In the genomic region with DNA sequence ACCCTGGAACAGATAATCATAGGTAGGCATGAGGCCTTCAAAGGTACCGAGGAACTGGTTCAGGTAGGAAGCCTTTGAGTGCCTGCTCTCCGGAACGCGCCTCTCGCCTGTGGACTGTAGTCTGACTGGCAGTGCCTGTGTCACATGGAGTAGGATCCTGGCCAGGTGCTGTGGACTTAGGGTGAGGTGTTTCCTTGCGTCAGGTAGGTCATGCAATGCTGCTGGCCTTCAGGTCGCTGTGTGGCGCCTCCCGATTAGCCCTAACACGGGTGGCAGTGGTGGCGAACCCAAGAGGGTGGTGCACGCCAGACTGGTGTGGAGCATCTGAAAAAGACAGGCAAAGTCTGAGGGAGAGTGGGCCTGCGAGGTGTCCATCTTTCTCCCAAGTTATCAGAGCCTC, we compare ENCODE assay signal across 21 mouse cellular contexts. TPM values are rescaled to one million over a fixed set of nuclear protein-coding genes. Genes with fewer than 3 reads are reported as not detected.
A peak's percentile ranks its signal among the peaks of the same experiment; 100 is the strongest.
DNase-seq lines count a peak whose midpoint lies in the region; ATAC-seq and TF ChIP-seq lines count a peak whose summit lies in the region.
"Had no signal": no experiment of that assay in that cellular context is flagged by ENCODE, and none has a peak within 500 bp of the region (broad histone marks: within the 10 kb centered on the region; RNA-seq: fewer than 3 reads in every experiment).

No protein-coding gene starts in this region.

- no peak overlapping the region for H3K4me2 ChIP-seq in heart, embryonic 12.5 days
- H3K4me2 ChIP-seq in midbrain, postnatal 0 days (ENCODE audit: low read depth, low read length, poor library complexity, severe bottlenecking), result 0 out of 2 replicates have a peak overlapping the region, but pooled peaks have one; percentile 78
- H3K4me2 ChIP-seq in hindbrain, embryonic 15.5 days, result peak overlapping the region; percentile 81
- peak overlapping the region; percentile 79 for H3K4me2 ChIP-seq in neural tube, embryonic 15.5 days
- no peak overlapping the region for H3K4me2 ChIP-seq in liver, embryonic 11.5 days
- H3K4me2 ChIP-seq: embryonic facial prominence, embryonic 12.5 days; forebrain, embryonic 15.5 days; heart, embryonic 11.5 days had no signal

- H3K9me3 ChIP-seq in heart, embryonic 10.5 days, result no peaks in the 10 kb centered on the region
- H3K9me3 ChIP-seq in heart, embryonic 12.5 days (replicated peaks), result no peaks in the 10 kb centered on the region
- no peaks in the 10 kb centered on the region for H3K9me3 ChIP-seq in midbrain, postnatal 0 days (ENCODE audit: low read length)
- no peaks in the 10 kb centered on the region for H3K9me3 ChIP-seq in midbrain, embryonic 10.5 days (replicated peaks)
- no peaks in the 10 kb centered on the region for H3K9me3 ChIP-seq in hindbrain, embryonic 15.5 days
- H3K9me3 ChIP-seq in neural tube, embryonic 15.5 days (replicated peaks), result no peaks in the 10 kb centered on the region
- H3K9me3 ChIP-seq in liver, embryonic 11.5 days (ENCODE audit: control insufficient read depth, low read length), result no peaks in the 10 kb centered on the region
- H3K9me3 ChIP-seq: embryonic facial prominence, embryonic 12.5 days; forebrain, embryonic 15.5 days; limb, embryonic 10.5 days had no signal

- H3K36me3 ChIP-seq in heart, embryonic 10.5 days, result no peaks in the 10 kb centered on the region
- H3K36me3 ChIP-seq in heart, embryonic 12.5 days, result no peaks in the 10 kb centered on the region
- 0 out of 2 replicates have a peak, but pooled peaks cover 3% of the 10 kb centered on the region for H3K36me3 ChIP-seq in midbrain, postnatal 0 days (ENCODE audit: insufficient read depth, low read length)
- H3K36me3 ChIP-seq in midbrain, embryonic 10.5 days, result peaks cover 5% of the 10 kb centered on the region; the same call in 1 of the 2 replicates
- no peaks in the 10 kb centered on the region for H3K36me3 ChIP-seq in hindbrain, embryonic 15.5 days
- H3K36me3 ChIP-seq in neural tube, embryonic 15.5 days, result 0 out of 2 replicates have a peak, but pooled peaks cover 5% of the 10 kb centered on the region
- H3K36me3 ChIP-seq in liver, embryonic 11.5 days (ENCODE audit: control insufficient read depth, insufficient read depth, low read length), result no peaks in the 10 kb centered on the region
- H3K36me3 ChIP-seq: embryonic facial prominence, embryonic 12.5 days; forebrain, embryonic 15.5 days; limb, embryonic 10.5 days had no signal

- no peak overlapping the region for H3K9ac ChIP-seq in heart, embryonic 12.5 days
- no peak overlapping the region for H3K9ac ChIP-seq in midbrain, postnatal 0 days (replicated peaks; ENCODE audit: low read length, poor library complexity, severe bottlenecking)
- no peak overlapping the region for H3K9ac ChIP-seq in hindbrain, embryonic 15.5 days
- no peak overlapping the region for H3K9ac ChIP-seq in neural tube, embryonic 15.5 days (replicated peaks)
- H3K9ac ChIP-seq in liver, embryonic 11.5 days (ENCODE audit: low read depth, low read length), result no peak overlapping the region
- H3K9ac ChIP-seq: embryonic facial prominence, embryonic 12.5 days; forebrain, embryonic 15.5 days had no signal

- DNase-seq in heart, embryonic 10.5 days (ENCODE audit: low spot score), result peak; percentile 75
- no peak for DNase-seq in midbrain, postnatal 0 days (ENCODE audit: low spot score)
- no peak for DNase-seq in midbrain, embryonic 10.5 days (ENCODE audit: low spot score)
- no peak for DNase-seq in liver, embryonic 11.5 days (ENCODE audit: low spot score)
- DNase-seq: adrenal gland, adult 2 months; gastrocnemius, postnatal 36 days; heart, postnatal 14 days; kidney, adult 2 months; kidney, postnatal 10 days; lung, adult 18-20 months; spleen, adult 18-20 months; thymus, postnatal 25 days had no signal

- 85% methylated on average over 13 of the region's 13 CpGs for WGBS in heart, embryonic 10.5 days
- 89% methylated on average over 13 of the region's 13 CpGs for WGBS in heart, embryonic 12.5 days
- 94% methylated on average over 13 of the region's 13 CpGs for WGBS in midbrain, postnatal 0 days
- WGBS in midbrain, embryonic 10.5 days, result 92% methylated on average over 13 of the region's 13 CpGs
- 85% methylated on average over 13 of the region's 13 CpGs for WGBS in hindbrain, embryonic 15.5 days
- 92% methylated on average over 13 of the region's 13 CpGs for WGBS in neural tube, embryonic 15.5 days
- 84% methylated on average over 13 of the region's 13 CpGs for WGBS in liver, embryonic 11.5 days

- H3K4me1 ChIP-seq in heart, embryonic 10.5 days, result peaks cover 30% of the 10 kb centered on the region
- H3K4me1 ChIP-seq in heart, embryonic 12.5 days (replicated peaks), result peaks cover 21% of the 10 kb centered on the region
- H3K4me1 ChIP-seq in midbrain, postnatal 0 days (ENCODE audit: insufficient read depth, low read length), result peaks cover 22% of the 10 kb centered on the region; the same call in 1 of the 2 replicates
- H3K4me1 ChIP-seq in midbrain, embryonic 10.5 days, result peaks cover 83% of the 10 kb centered on the region
- H3K4me1 ChIP-seq in hindbrain, embryonic 15.5 days (replicated peaks), result peaks cover 78% of the 10 kb centered on the region
- H3K4me1 ChIP-seq in neural tube, embryonic 15.5 days, result peaks cover 72% of the 10 kb centered on the region
- peaks cover 11% of the 10 kb centered on the region for H3K4me1 ChIP-seq in liver, embryonic 11.5 days (replicated peaks; ENCODE audit: control insufficient read depth, insufficient read depth, low read length)

- H3K4me3 ChIP-seq in heart, embryonic 10.5 days, result no peak overlapping the region
- H3K4me3 ChIP-seq in heart, embryonic 12.5 days, result no peak overlapping the region
- no peak overlapping the region for H3K4me3 ChIP-seq in midbrain, postnatal 0 days (ENCODE audit: low read depth, low read length)
- H3K4me3 ChIP-seq in midbrain, embryonic 10.5 days, result no peak overlapping the region
- no peak overlapping the region for H3K4me3 ChIP-seq in hindbrain, embryonic 15.5 days
- H3K4me3 ChIP-seq in neural tube, embryonic 15.5 days (replicated peaks), result peak overlapping the region; percentile 91; the same call in 1 of the 2 replicates
- H3K4me3 ChIP-seq in liver, embryonic 11.5 days (ENCODE audit: low read depth, low read length), result no peak overlapping the region
- H3K4me3 ChIP-seq: embryonic facial prominence, embryonic 12.5 days; erythroblast, embryonic 14.5 days; forebrain, embryonic 15.5 days; limb, embryonic 10.5 days had no signal

- ATAC-seq in heart, embryonic 12.5 days (ENCODE audit: insufficient number of reproducible peaks, low FRiP score), result no peak
- ATAC-seq in midbrain, postnatal 0 days (ENCODE audit: low FRiP score), result no peak
- ATAC-seq in hindbrain, embryonic 15.5 days (ENCODE audit: low FRiP score, low read depth), result no peak
- ATAC-seq in neural tube, embryonic 15.5 days (ENCODE audit: low FRiP score), result no peak
- ATAC-seq in liver, embryonic 11.5 days (replicated peaks; ENCODE audit: low FRiP score), result no peak
- ATAC-seq: forebrain, embryonic 15.5 days; inflammation-experienced regulatory T-cells, adult 6 months had no signal

- no peak for TF ChIP-seq CTCF in midbrain, postnatal 0 days (IDR thresholded peaks at IDR 0.05)

- H3K27me3 ChIP-seq in heart, embryonic 10.5 days (ENCODE audit: insufficient read depth, poor library complexity, severe bottlenecking), result peaks cover 84% of the 10 kb centered on the region
- peaks cover 53% of the 10 kb centered on the region for H3K27me3 ChIP-seq in heart, embryonic 12.5 days (replicated peaks)
- H3K27me3 ChIP-seq in midbrain, postnatal 0 days (ENCODE audit: insufficient read depth, low read length), result no peaks in the 10 kb centered on the region
- peaks cover 50% of the 10 kb centered on the region for H3K27me3 ChIP-seq in midbrain, embryonic 10.5 days (ENCODE audit: low read depth, poor library complexity, severe bottlenecking)
- H3K27me3 ChIP-seq in hindbrain, embryonic 15.5 days, result no peaks in the 10 kb centered on the region
- H3K27me3 ChIP-seq in neural tube, embryonic 15.5 days (replicated peaks), result no peaks in the 10 kb centered on the region
- H3K27me3 ChIP-seq in liver, embryonic 11.5 days (replicated peaks; ENCODE audit: control insufficient read depth, insufficient read depth, low read length), result peaks cover 50% of the 10 kb centered on the region

- no peak overlapping the region for H3K27ac ChIP-seq in heart, embryonic 10.5 days
- H3K27ac ChIP-seq in heart, embryonic 12.5 days (ENCODE audit: poor library complexity, severe bottlenecking), result no peak overlapping the region
- H3K27ac ChIP-seq in midbrain, postnatal 0 days (ENCODE audit: low read depth, low read length), result no peak overlapping the region
- H3K27ac ChIP-seq in midbrain, embryonic 10.5 days (replicated peaks), result no peak overlapping the region; the same call in 1 of the 2 replicates
- no peak overlapping the region for H3K27ac ChIP-seq in hindbrain, embryonic 15.5 days (replicated peaks)
- H3K27ac ChIP-seq in neural tube, embryonic 15.5 days (replicated peaks), result no peak overlapping the region
- no peak overlapping the region for H3K27ac ChIP-seq in liver, embryonic 11.5 days (ENCODE audit: low read depth, low read length)
- H3K27ac ChIP-seq: embryonic facial prominence, embryonic 12.5 days; forebrain, embryonic 15.5 days; limb, embryonic 10.5 days had no signal

RNA-seq across cellular contexts. Expression of a gene that starts 3.3 kb away (rescaled TPM):
- polyA plus RNA-seq in heart, embryonic 10.5 days (2016; fragmentation: Nextera tagmentation; extraction: Ambion mirVana), result 2.3 and 2.7 TPM in 2 replicates
- polyA plus RNA-seq in heart, embryonic 12.5 days (2016; fragmentation: Nextera tagmentation; extraction: Ambion mirVana), result 3.0 and 3.2 TPM in 2 replicates
- total RNA-seq in midbrain, postnatal 0 days (2014; rRNA removed), result 228 and 249 TPM in 2 replicates
- polyA plus RNA-seq in midbrain, postnatal 0 days (2015; fragmentation: Nextera tagmentation; extraction: Ambion mirVana), result 157 and 162 TPM in 2 replicates
- polyA plus RNA-seq in midbrain, embryonic 10.5 days (2016; fragmentation: Nextera tagmentation; extraction: Ambion mirVana), result 12.3 and 19.9 TPM in 2 replicates
- 111 and 126 TPM in 2 replicates for polyA plus RNA-seq in hindbrain, embryonic 15.5 days (2015; fragmentation: Nextera tagmentation; extraction: Ambion mirVana)
- 105 and 117 TPM in 2 replicates for polyA plus RNA-seq in neural tube, embryonic 15.5 days (2015; fragmentation: Nextera tagmentation; extraction: Ambion mirVana)
- polyA plus RNA-seq in liver, embryonic 11.5 days (2014; fragmentation: Nextera tagmentation; extraction: Ambion mirVana), result 0.44 and 0.45 TPM in 2 replicates
- polyA plus RNA-seq: erythroblast, embryonic 14.5 days had no signal

Comparison
In these comparisons a context has a peak if more than half of its experiments do, and no peak if none do; other contexts are left out.
1. H3K4me2 ChIP-seq: peak in midbrain, postnatal 0 days (single experiment), hindbrain, embryonic 15.5 days (single experiment) and neural tube, embryonic 15.5 days (single experiment); none in heart, embryonic 12.5 days (single experiment) and liver, embryonic 11.5 days (single experiment).